Mouse (Mus musculus) neural tube, embryonic 11.5 days (tissue): ENCODE measurements around the gene Hpcal1. TPM values are rescaled to one million over a fixed set of nuclear protein-coding genes. Genes with fewer than 3 reads are reported as not detected.

ENCODE experiments used
- ATAC-seq: fragments of 200-750 bp; cut with Nextera tagmentation; 2 replicates; pipeline ENCODE4 v1.8.0; 2017; ENCODE audit warnings: moderate number of reproducible peaks, mild to moderate bottlenecking, moderate TSS enrichment, moderate library complexity; ENCODE audit not compliant: insufficient read depth, low FRiP score, low TSS enrichment
- DNase-seq: peaks from one replicate; pipeline ENCODE4 v3.0.0-alpha.2; 2015; ENCODE audit warnings: low spot score
- H3K27ac ChIP-seq: fragments of 300-500 bp; sonication (generic); 2 replicates; pipeline ENCODE4 v1.5.1; 2014; ENCODE audit warnings: low read depth, mild to moderate bottlenecking, low read length
- H3K27me3 ChIP-seq: fragments of 300-500 bp; sonication (generic); 2 replicates; pipeline ENCODE4 v1.6.1; 2014; ENCODE audit warnings: mild to moderate bottlenecking, low read length, mixed read lengths; ENCODE audit not compliant: control insufficient read depth, insufficient read depth
- H3K36me3 ChIP-seq: fragments of 300-500 bp; sonication (generic); 2 replicates; pipeline ENCODE4 v1.6.1; 2014; ENCODE audit warnings: mild to moderate bottlenecking, low read length, moderate library complexity, mixed read lengths; ENCODE audit not compliant: control insufficient read depth, insufficient read depth
- H3K4me1 ChIP-seq: fragments of 300-500 bp; sonication (generic); 2 replicates; pipeline ENCODE4 v1.6.1; 2014; ENCODE audit warnings: low read length, mixed read lengths; ENCODE audit not compliant: control insufficient read depth, insufficient read depth
- H3K4me2 ChIP-seq: fragments of 300-500 bp; sonication (generic); 2 replicates; pipeline ENCODE4 v1.6.1; 2014; ENCODE audit warnings: low read depth, mild to moderate bottlenecking, moderate library complexity
- H3K4me3 ChIP-seq: fragments of 300-500 bp; sonication (generic); 2 replicates; pipeline ENCODE4 v1.5.1; 2014; ENCODE audit warnings: low read depth, low read length
- H3K9ac ChIP-seq: fragments of 300-500 bp; sonication (generic); 2 replicates; pipeline ENCODE4 v1.6.1; 2014; ENCODE audit warnings: mild to moderate bottlenecking, low read length
- H3K9me3 ChIP-seq: fragments of 300-500 bp; sonication (generic); 2 replicates; pipeline ENCODE4 v1.6.1; 2016; ENCODE audit warnings: low read length; ENCODE audit not compliant: control insufficient read depth
- WGBS: fragments of 180-500 bp; shearing (Covaris S2); extraction: QIAGEN DNeasy Blood & Tissue Kit; methylation state at CpG from one replicate; pipeline ENCODE4 v1.1.7; 2014; 5-methylcytosine and 5-hydroxymethylcytosine counted together
- polyA plus RNA-seq: library from polyadenylated mRNA; unstranded; fragments of >200 nt; fragmentation: Nextera tagmentation; extraction: Ambion mirVana; gene quantifications from 2 replicates; pipeline ENCODE4 v1.2.1, GENCODE M21; 2014

Hpcal1 gene
- polyA plus RNA-seq, 1 experiment from 2014 or later, result 42.3 TPM

GRCm38 (mm10) chr12:17657561-17658195, 33.0 kb upstream of the Hpcal1 start:
- H3K27ac ChIP-seq, result no peak overlapping the region
- WGBS, result 94% methylated on average over 7 of the region's 7 CpGs
- H3K9ac ChIP-seq, result no peak overlapping the region
- no peaks in the 10 kb centered on the region for H3K4me1 ChIP-seq
- no peaks in the 10 kb centered on the region for H3K27me3 ChIP-seq
- H3K9me3 ChIP-seq, result no peaks in the 10 kb centered on the region
- H3K4me3 ChIP-seq, result no peak overlapping the region
- no peaks in the 10 kb centered on the region for H3K36me3 ChIP-seq
- no peak for ATAC-seq
- DNase-seq, result no peak
- no peak overlapping the region for H3K4me2 ChIP-seq

GRCm38 (mm10) chr12:17658521-17658920, 32.1 kb upstream of the Hpcal1 start:
- H3K36me3 ChIP-seq, result no peaks in the 10 kb centered on the region
- H3K27me3 ChIP-seq, result no peaks in the 10 kb centered on the region
- no peak overlapping the region for H3K27ac ChIP-seq
- no peaks in the 10 kb centered on the region for H3K9me3 ChIP-seq
- ATAC-seq (no peak), DNase-seq (no peak)
- no peak overlapping the region for H3K4me2 ChIP-seq
- no peak overlapping the region for H3K4me3 ChIP-seq
- WGBS, result 77% methylated on average over 5 of the region's 5 CpGs
- no peak overlapping the region for H3K9ac ChIP-seq
- H3K4me1 ChIP-seq, result no peaks in the 10 kb centered on the region

- Histone ChIP-seq H3K4me1 (no peaks in the 10 kb centered on the region), H3K27me3 (no peaks in the 10 kb centered on the region), H3K27ac (no peak overlapping the region), H3K36me3 (no peaks in the 10 kb centered on the region), H3K9me3 (no peaks in the 10 kb centered on the region), H3K9ac (no peak overlapping the region), H3K4me3 (no peak overlapping the region), H3K4me2 (no peak overlapping the region)
- DNase-seq, result peak; percentile 51
- 13% methylated on average over 4 of the region's 4 CpGs for WGBS
- ATAC-seq, result peak; percentile 45; the same call in 1 of the 2 replicates
Measured at GRCm38 (mm10) chr12:17661483-17661920, 29.2 kb upstream of the Hpcal1 start.

- Histone ChIP-seq H3K27ac (no peak overlapping the region), H3K4me3 (no peak overlapping the region), H3K36me3 (no peaks in the 10 kb centered on the region), H3K27me3 (no peaks in the 10 kb centered on the region), H3K4me1 (no peaks in the 10 kb centered on the region), H3K4me2 (no peak overlapping the region), H3K9me3 (no peaks in the 10 kb centered on the region), H3K9ac (no peak overlapping the region)
- 90% methylated on average over 9 of the region's 9 CpGs for WGBS
- ATAC-seq (no peak), DNase-seq (no peak)
Measured at GRCm38 (mm10) chr12:17663991-17664635, 26.5 kb upstream of the Hpcal1 start.

- ATAC-seq (no peak), DNase-seq (no peak)
- no peak overlapping the region for H3K4me3 ChIP-seq
- WGBS, result 65% methylated on average over 7 of the region's 7 CpGs
- H3K4me2 ChIP-seq, result no peak overlapping the region
- H3K9ac ChIP-seq, result no peak overlapping the region
- H3K9me3 ChIP-seq, result no peaks in the 10 kb centered on the region
- no peaks in the 10 kb centered on the region for H3K27me3 ChIP-seq
- H3K27ac ChIP-seq, result no peak overlapping the region
- H3K36me3 ChIP-seq, result no peaks in the 10 kb centered on the region
- no peaks in the 10 kb centered on the region for H3K4me1 ChIP-seq
Measured at GRCm38 (mm10) chr12:17665906-17666326, 24.7 kb upstream of the Hpcal1 start.

- no peaks in the 10 kb centered on the region for H3K36me3 ChIP-seq
- no peaks in the 10 kb centered on the region for H3K4me1 ChIP-seq
- H3K9me3 ChIP-seq, result no peaks in the 10 kb centered on the region
- H3K4me2 ChIP-seq, result no peak overlapping the region
- H3K27me3 ChIP-seq, result no peaks in the 10 kb centered on the region
- H3K9ac ChIP-seq, result no peak overlapping the region
- 86% methylated on average over 2 of the region's 2 CpGs for WGBS
- H3K27ac ChIP-seq, result no peak overlapping the region
- no peak overlapping the region for H3K4me3 ChIP-seq
- ATAC-seq, result no peak
- DNase-seq, result no peak
Measured at GRCm38 (mm10) chr12:17666616-17667015, 24.0 kb upstream of the Hpcal1 start.

- Histone ChIP-seq H3K9ac (no peak overlapping the region), H3K27me3 (no peaks in the 10 kb centered on the region), H3K4me1 (no peaks in the 10 kb centered on the region), H3K4me2 (no peak overlapping the region), H3K4me3 (no peak overlapping the region), H3K27ac (no peak overlapping the region), H3K36me3 (no peaks in the 10 kb centered on the region), H3K9me3 (no peaks in the 10 kb centered on the region)
- ATAC-seq (no peak), DNase-seq (no peak)
- WGBS, result 66% methylated on average over 7 of the region's 7 CpGs
Measured at GRCm38 (mm10) chr12:17673729-17674128, 16.9 kb upstream of the Hpcal1 start.

GRCm38 (mm10) chr12:17674182-17674812, 16.4 kb upstream of the Hpcal1 start:
- DNase-seq (no peak), ATAC-seq (no peak)
- no peaks in the 10 kb centered on the region for H3K36me3 ChIP-seq
- H3K9me3 ChIP-seq, result no peaks in the 10 kb centered on the region
- no peak overlapping the region for H3K9ac ChIP-seq
- H3K4me1 ChIP-seq, result no peaks in the 10 kb centered on the region
- no peak overlapping the region for H3K27ac ChIP-seq
- no peak overlapping the region for H3K4me2 ChIP-seq
- H3K4me3 ChIP-seq, result no peak overlapping the region
- 56% methylated on average over 6 of the region's 6 CpGs for WGBS
- no peaks in the 10 kb centered on the region for H3K27me3 ChIP-seq

GRCm38 (mm10) chr12:17677743-17678142, 12.9 kb upstream of the Hpcal1 start:
- H3K4me1 ChIP-seq, result no peaks in the 10 kb centered on the region
- 91% methylated on average over 2 of the region's 2 CpGs for WGBS

More at GRCm38 (mm10) chr12:17677743-17678142, 12.9 kb upstream of the Hpcal1 start:
- Histone ChIP-seq H3K36me3 (no peaks in the 10 kb centered on the region), H3K27ac (no peak overlapping the region), H3K27me3 (no peaks in the 10 kb centered on the region), H3K9ac (no peak overlapping the region), H3K4me3 (no peak overlapping the region), H3K4me2 (no peak overlapping the region), H3K9me3 (no peaks in the 10 kb centered on the region)
- no peak for DNase-seq
- no peak for ATAC-seq
